Mouse (Mus musculus) embryonic fibroblast, embryonic 13.5 days (primary cell): ENCODE data around the gene Ager.

Experiments used
- CTCF ChIP-seq: IDR thresholded peaks from 2 replicates; pipeline ENCODE4 v1.5.1; 2011; ENCODE audit warnings: mild to moderate bottlenecking, control low read depth, low read length, moderate library complexity, borderline replicate concordance; ENCODE audit not compliant: insufficient read depth
- POLR2A ChIP-seq: IDR thresholded peaks from 2 replicates; pipeline ENCODE4 v1.6.1; 2011; ENCODE audit warnings: low read depth, mild to moderate bottlenecking, control low read depth, low read length, moderate library complexity

DNA sequence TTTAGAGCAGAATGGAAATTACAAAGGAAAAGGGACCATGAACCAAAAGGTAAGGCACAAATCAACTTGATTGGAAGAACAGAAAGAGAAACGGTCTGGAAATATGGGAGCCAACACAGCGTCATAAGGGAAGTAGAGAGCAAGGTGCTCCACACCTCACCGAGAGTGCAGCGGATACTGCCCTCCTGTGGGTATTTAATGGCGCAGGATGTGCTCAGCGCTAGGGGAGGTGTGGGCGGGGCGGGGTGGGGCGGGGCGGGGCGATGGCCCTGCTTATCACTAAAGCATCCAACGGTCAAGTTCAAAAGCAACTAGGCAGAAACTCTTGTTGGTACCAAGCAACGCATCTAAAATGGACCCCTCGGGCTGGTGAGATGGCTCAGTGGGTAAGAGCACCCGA is 37.8 kb upstream of the Ager start:
- TF ChIP-seq POLR2A, result no peak
- no peak for TF ChIP-seq CTCF
